ENCODE assay signal across 9 mouse cellular contexts in the genomic region with DNA sequence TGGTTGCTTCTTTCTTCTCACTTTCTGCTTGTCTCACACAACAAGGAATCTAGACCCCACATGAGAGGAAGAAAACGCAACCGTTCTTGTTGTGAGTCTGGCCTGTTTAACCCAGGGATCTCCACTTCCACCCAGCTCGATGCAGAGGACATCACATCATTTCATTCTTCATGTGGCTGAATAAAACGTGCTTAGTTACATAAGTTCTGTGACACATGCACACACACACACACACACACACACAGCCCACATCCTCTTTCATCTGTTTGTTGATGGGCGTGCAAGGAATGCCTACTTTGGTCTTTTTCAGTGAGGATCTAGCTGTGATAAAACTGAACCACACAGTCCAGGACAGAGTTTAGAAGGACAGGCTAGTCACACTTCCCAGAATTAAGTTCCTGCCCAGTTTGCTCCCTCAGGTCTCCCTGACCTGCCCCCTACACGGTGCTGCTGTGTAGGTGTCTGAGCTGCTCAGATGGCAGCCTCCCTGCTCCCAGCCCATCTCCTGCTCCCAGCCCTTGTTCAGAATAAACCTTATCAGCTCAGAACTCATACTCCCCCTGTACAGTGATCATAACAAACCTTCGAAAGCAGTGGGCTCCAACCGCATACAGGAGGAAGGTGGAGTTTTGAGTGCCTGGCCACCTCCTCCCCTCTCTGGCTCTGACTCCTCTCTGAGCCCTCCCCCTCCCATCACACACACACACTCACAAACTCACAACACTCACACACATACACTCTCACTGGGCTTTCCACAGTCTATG. TPM values are rescaled to one million over a fixed set of nuclear protein-coding genes. Genes with fewer than 3 reads are reported as not detected.
A peak's percentile ranks its signal among the peaks of the same experiment; 100 is the strongest.
DNase-seq lines count a peak whose midpoint lies in the region; ATAC-seq and TF ChIP-seq lines count a peak whose summit lies in the region.
"Had no signal": no experiment of that assay in that cellular context is flagged by ENCODE, and none has a peak within 500 bp of the region (broad histone marks: within the 10 kb centered on the region; RNA-seq: fewer than 3 reads in every experiment).

No protein-coding gene starts in this region.

- H3K4me3 ChIP-seq in kidney, embryonic 16.5 days (ENCODE audit: low read length): no peak overlapping the region
- no peak overlapping the region for H3K4me3 ChIP-seq in CH12.LX (replicated peaks in 1 of 3; ENCODE audit: low read depth in 2 of 3, low read length in 2 of 3, poor library complexity in 1 of 3)
- H3K4me3 ChIP-seq in embryonic facial prominence, embryonic 12.5 days: no peak overlapping the region

- no peak for DNase-seq in kidney, adult 9 months
- DNase-seq in CH12.LX (ENCODE audit: extremely low read depth): no peak
- DNase-seq in cerebellum, postnatal 4 days (ENCODE audit: low spot score in 2 of 2): no peak
- DNase-seq in left cerebral cortex, postnatal 10 days (ENCODE audit: extremely low spot score in 1 of 2, low spot score in 2 of 2): no peak
- no peak for DNase-seq in adrenal gland, postnatal 25 days
- DNase-seq: cerebellum, adult 2 months had no signal

- no peaks in the 10 kb centered on the region for H3K36me3 ChIP-seq in kidney, embryonic 16.5 days (ENCODE audit: insufficient read depth, low read length)
- no peaks in the 10 kb centered on the region for H3K36me3 ChIP-seq in CH12.LX (replicated peaks in 1 of 2; ENCODE audit: control insufficient read depth in 1 of 2, insufficient read depth in 1 of 2, low read length in 1 of 2)
- no peaks in the 10 kb centered on the region for H3K36me3 ChIP-seq in embryonic facial prominence, embryonic 12.5 days

- TF ChIP-seq RAD21 in CH12.LX (IDR thresholded peaks at IDR 0.05; ENCODE audit: low read depth, low read length): no peak

- dilution Hi-C loops in CH12.LX (cut with MboI; ENCODE audit: extremely low pct_ligation_motif_present, extremely low pct_unique_long_range_greater_than_20kb, low sequenced_read_pairs): no loop called here

- 0 out of 2 replicates have a peak, but pooled peaks have one; percentile 31 for ATAC-seq in kidney, embryonic 16.5 days (ENCODE audit: low FRiP score, low TSS enrichment)
- ATAC-seq in embryonic facial prominence, embryonic 12.5 days (ENCODE audit: insufficient number of reproducible peaks, insufficient read depth, low FRiP score, low TSS enrichment): peak; percentile 67
- peak; percentile 73 for ATAC-seq in megakaryocyte progenitor cell, adult 5-6 weeks (replicated peaks; ENCODE audit: poor library complexity)

- 59% methylated on average over 8 of the region's 8 CpGs for WGBS in kidney, embryonic 16.5 days
- 60% methylated on average over 8 of the region's 8 CpGs for WGBS in embryonic facial prominence, embryonic 12.5 days

- H3K79me2 ChIP-seq in CH12.LX (replicated peaks; ENCODE audit: control insufficient read depth, extremely low read depth, insufficient read depth, poor library complexity, severe bottlenecking): no peaks in the 10 kb centered on the region

- in situ Hi-C loops in CH12.LX (cut with MboI; ENCODE audit: low pct_ligation_motif_present, low pct_unique_long_range_greater_than_20kb, low sequenced_read_pairs): no loop called here

- no peaks in the 10 kb centered on the region for H3K9me3 ChIP-seq in kidney, embryonic 16.5 days (ENCODE audit: low read length)
- H3K9me3 ChIP-seq in CH12.LX (replicated peaks; ENCODE audit: low read length): peaks cover 2% of the 10 kb centered on the region
- H3K9me3 ChIP-seq in embryonic facial prominence, embryonic 12.5 days: no peaks in the 10 kb centered on the region

- no peaks in the 10 kb centered on the region for H3K27me3 ChIP-seq in kidney, embryonic 16.5 days (ENCODE audit: insufficient read depth, low read length)
- H3K27me3 ChIP-seq in CH12.LX (replicated peaks): peaks cover 3% of the 10 kb centered on the region
- H3K27me3 ChIP-seq in embryonic facial prominence, embryonic 12.5 days: no peaks in the 10 kb centered on the region

- H3K27ac ChIP-seq in kidney, embryonic 16.5 days (ENCODE audit: low read length): peak overlapping the region; percentile 38; the same call in 1 of the 2 replicates
- no peak overlapping the region for H3K27ac ChIP-seq in CH12.LX (ENCODE audit: insufficient read depth, low read depth)
- no peak overlapping the region for H3K27ac ChIP-seq in embryonic facial prominence, embryonic 12.5 days

- no peak for TF ChIP-seq POLR2A in CH12.LX (IDR thresholded peaks at IDR 0.05; ENCODE audit: low read depth, low read length)

- H3K4me2 ChIP-seq in kidney, embryonic 16.5 days (replicated peaks; ENCODE audit: low read depth, low read length): no peak overlapping the region
- H3K4me2 ChIP-seq in CH12.LX (ENCODE audit: insufficient read depth, low read depth, poor library complexity, severe bottlenecking): no peak overlapping the region
- H3K4me2 ChIP-seq in embryonic facial prominence, embryonic 12.5 days (replicated peaks): no peak overlapping the region

- peaks cover 13% of the 10 kb centered on the region for H3K4me1 ChIP-seq in kidney, embryonic 16.5 days (ENCODE audit: insufficient read depth, low read length)
- H3K4me1 ChIP-seq in CH12.LX (ENCODE audit: control insufficient read depth in 1 of 2, insufficient read depth in 2 of 2): no peaks in the 10 kb centered on the region
- H3K4me1 ChIP-seq in embryonic facial prominence, embryonic 12.5 days: peaks cover 13% of the 10 kb centered on the region; the same call in 1 of the 2 replicates

- peak overlapping the region; percentile 1; the same call in 1 of the 2 replicates for H3K9ac ChIP-seq in kidney, embryonic 16.5 days (replicated peaks; ENCODE audit: low read length)
- no peak overlapping the region for H3K9ac ChIP-seq in CH12.LX (ENCODE audit: insufficient read depth, low read depth)
- H3K9ac ChIP-seq in embryonic facial prominence, embryonic 12.5 days: no peak overlapping the region

- TF ChIP-seq CTCF in CH12.LX (conservative IDR thresholded peaks at IDR 0.05 in 1 of 2, IDR thresholded peaks at IDR 0.05 in 1 of 2; ENCODE audit: low read depth in 2 of 2, low read length in 2 of 2): no peak

- intact Hi-C loops in left cerebral cortex, postnatal 10 days (cut with DNase I): no loop called here

- no peak for TF ChIP-seq EP300 in CH12.LX (IDR thresholded peaks at IDR 0.05; ENCODE audit: low read length)

TF ChIP-seq in CH12.LX, 34 proteins besides CTCF, POLR2A, EP300 and RAD21:
- peak; percentile 34; the same call in 1 of the 2 replicates for TF ChIP-seq BHLHE40 (IDR thresholded peaks at IDR 0.05; ENCODE audit: low read depth, low read length)
- TF ChIP-seq PAX5 (IDR thresholded peaks at IDR 0.05; ENCODE audit: low read length): no peak
- no peak for TF ChIP-seq GABPA (IDR thresholded peaks at IDR 0.05; ENCODE audit: insufficient replicate concordance, low read depth, low read length)
- no peak for TF ChIP-seq MEF2A (IDR thresholded peaks at IDR 0.05; ENCODE audit: borderline replicate concordance, low read depth, low read length)
- no peak for TF ChIP-seq KAT2A (IDR thresholded peaks at IDR 0.05; ENCODE audit: insufficient replicate concordance, low read length)

RNA-seq across cellular contexts. Expression of a gene that starts 10.5 kb away (rescaled TPM):
- polyA plus RNA-seq in kidney, embryonic 16.5 days (2015; fragmentation: Nextera tagmentation; extraction: Ambion mirVana): 9.0 and 10.3 TPM in 2 replicates
- 19.3 and 34.7 TPM in 2 replicates for total RNA-seq in CH12.LX (2012; rRNA removed)
- 24.7 and 31.0 TPM in 2 replicates for total RNA-seq in CH12.LX (2014; rRNA removed)
- 17.9 and 19.0 TPM in 2 replicates for polyA plus RNA-seq in CH12.LX (2012; ENCODE audit: insufficient read length, low read depth)
- 15.5 and 15.6 TPM in 2 replicates for polyA plus RNA-seq in embryonic facial prominence, embryonic 12.5 days (2016; fragmentation: Nextera tagmentation; extraction: Ambion mirVana)
- total RNA-seq in megakaryocyte progenitor cell, adult 5-6 weeks (2015): 30.2 and 32.0 TPM in 2 replicates
- 21.9 and 25.0 TPM in 2 replicates for total RNA-seq in megakaryocyte progenitor cell, adult 5-6 weeks (2017)
- total RNA-seq in left cerebral cortex, postnatal 10 days (2021): 10 to 100 TPM; 59.9 to 61.1 TPM
- 57.5 and 57.6 TPM in 2 replicates for total RNA-seq in adrenal gland, postnatal 25 days (2021)

RNA-seq across cellular contexts. Expression of a gene that starts 53.2 kb away (rescaled TPM):
- 123 and 129 TPM in 2 replicates for polyA plus RNA-seq in kidney, embryonic 16.5 days (2015; fragmentation: Nextera tagmentation; extraction: Ambion mirVana)
- total RNA-seq in CH12.LX (2012; rRNA removed) (62.9 and 68.0 TPM in 2 replicates), CH12.LX (2014; rRNA removed) (47.8 and 48.0 TPM in 2 replicates)
- 71.5 and 75.0 TPM in 2 replicates for polyA plus RNA-seq in CH12.LX (2012; ENCODE audit: insufficient read length, low read depth)
- 138 and 140 TPM in 2 replicates for polyA plus RNA-seq in embryonic facial prominence, embryonic 12.5 days (2016; fragmentation: Nextera tagmentation; extraction: Ambion mirVana)
- total RNA-seq in megakaryocyte progenitor cell, adult 5-6 weeks (2015): 52.7 and 57.6 TPM in 2 replicates
- 71.7 and 88.4 TPM in 2 replicates for total RNA-seq in megakaryocyte progenitor cell, adult 5-6 weeks (2017)
- 10 to 100 TPM; 79.3 to 84.7 TPM for total RNA-seq in left cerebral cortex, postnatal 10 days (2021)
- total RNA-seq in adrenal gland, postnatal 25 days (2021): 84.8 and 93.5 TPM in 2 replicates
